Mouse (Mus musculus): ENCODE measurements around the gene Olfr101.

Gene Olfr101

DNA sequence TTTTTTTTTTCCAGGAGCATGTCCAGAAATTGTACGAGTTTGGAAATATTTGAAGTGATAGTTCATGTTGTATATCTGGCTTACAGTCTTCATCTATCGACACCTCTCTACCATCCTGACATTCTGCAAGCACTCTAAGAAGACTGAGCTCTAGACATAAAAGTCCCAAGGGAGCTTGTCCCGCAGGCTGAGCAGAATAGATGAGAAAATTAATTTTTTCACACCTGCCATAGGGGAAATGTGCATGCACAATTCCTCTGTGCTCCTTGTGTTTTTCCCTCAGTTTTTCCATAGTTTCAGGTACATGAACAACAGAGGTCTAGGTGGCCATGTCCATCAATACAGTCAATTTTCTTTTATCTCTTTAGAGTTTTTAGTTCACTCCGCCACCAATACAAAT is at the start of gene Olfr101:
Gene Olfr101, minus strand, starts transcription at position 101 of the 400 bp plus-strand sequence.
- DNase-seq (ENCODE audit: low spot score in 2 of 2): no peak

DNA sequence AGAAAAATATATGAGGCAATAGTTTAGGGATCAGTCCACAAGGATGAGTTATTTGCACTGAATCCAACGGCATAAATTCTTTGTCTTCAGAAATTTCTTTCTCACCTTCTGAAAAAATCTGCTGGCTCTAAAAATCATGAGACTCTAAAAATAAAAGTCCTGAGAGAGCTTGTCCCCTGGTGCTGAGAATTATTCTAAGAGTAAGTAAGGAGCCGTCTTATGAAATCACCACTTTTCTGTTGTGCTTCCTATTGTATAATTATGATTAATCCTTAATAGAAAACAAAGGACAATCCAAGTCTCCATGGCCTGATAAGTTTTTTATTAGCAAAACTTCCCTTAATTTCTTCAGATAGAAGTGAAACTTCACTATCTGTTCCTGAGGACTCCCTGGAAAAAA is 35.5 kb upstream of the Olfr101 start, which contains the start of gene Olfr103:
Gene Olfr103, minus strand, starts transcription at position 101 of the 400 bp plus-strand sequence.
- DNase-seq (ENCODE audit: low spot score in 2 of 2): no peak

DNA sequence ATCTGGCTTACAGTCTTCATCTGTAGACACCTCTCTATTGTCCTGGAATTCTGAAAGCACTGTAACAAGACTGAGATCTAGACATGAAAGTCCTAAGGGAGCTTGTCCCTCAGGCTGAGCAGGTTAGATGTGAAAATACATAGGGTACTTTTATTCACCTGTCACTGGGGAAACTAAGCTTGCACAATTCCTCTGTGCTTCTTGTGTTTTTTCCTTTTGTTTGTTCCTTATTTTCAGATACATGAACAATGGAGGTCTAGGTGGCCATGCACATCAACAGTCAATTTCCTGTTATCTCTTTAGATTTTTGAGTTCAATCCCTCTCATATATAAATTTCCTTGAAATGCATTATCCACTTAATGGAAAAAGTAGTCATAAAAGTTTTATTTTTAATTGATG is 12.8 kb upstream of the Olfr101 start, which contains the start of gene Olfr102:
Gene Olfr102, minus strand, starts transcription at position 101 of the 400 bp plus-strand sequence.
- no peak for DNase-seq (ENCODE audit: low spot score in 2 of 2)

DNA sequence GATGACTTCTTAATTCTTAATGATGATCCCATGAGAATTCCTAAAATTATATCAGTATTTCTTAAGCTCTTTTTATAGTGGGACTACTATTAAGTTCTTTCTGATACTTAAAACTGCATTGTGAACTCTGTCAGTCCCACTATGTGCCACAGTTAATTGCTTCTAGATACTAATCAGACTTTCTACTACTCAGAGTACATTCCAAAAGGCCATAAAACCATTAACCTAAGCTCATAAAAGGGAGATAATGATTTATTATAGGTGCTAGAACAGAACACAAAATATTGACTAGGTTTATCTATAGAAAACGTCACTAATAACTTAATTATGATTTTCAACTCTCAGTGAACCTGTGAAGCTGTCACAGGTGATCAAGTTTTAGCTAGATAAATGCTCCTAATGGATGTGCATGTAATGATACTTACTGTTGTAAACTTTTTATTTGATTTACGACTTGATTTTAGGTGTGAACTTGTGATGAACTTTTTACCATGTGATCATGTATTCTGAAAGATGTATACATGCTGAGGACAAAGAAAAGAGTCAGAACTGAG is 6.1 kb upstream of the Olfr101 start:
- no peak for DNase-seq (ENCODE audit: low spot score in 2 of 2)

DNA sequence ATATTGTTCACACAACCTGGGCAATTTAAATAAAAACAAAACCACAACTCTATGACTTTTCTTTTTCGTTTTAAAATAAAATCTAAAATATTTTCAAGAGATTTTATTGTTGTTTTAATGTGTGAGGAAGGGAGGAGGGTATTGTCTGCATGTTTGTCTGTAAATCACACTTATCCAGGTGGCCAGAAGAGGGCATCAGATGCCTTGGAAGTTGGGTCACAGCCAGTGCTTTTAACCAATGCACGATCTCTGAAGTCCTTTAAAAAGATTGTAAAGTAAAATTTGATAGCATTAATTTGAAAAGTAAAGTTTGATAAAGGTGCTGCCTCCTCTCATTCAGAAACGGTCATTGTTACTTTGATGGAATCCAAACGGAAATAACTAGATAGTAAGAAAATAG is 4.4 kb upstream of the Olfr101 start:
- DNase-seq (ENCODE audit: low spot score in 2 of 2): no peak

DNA sequence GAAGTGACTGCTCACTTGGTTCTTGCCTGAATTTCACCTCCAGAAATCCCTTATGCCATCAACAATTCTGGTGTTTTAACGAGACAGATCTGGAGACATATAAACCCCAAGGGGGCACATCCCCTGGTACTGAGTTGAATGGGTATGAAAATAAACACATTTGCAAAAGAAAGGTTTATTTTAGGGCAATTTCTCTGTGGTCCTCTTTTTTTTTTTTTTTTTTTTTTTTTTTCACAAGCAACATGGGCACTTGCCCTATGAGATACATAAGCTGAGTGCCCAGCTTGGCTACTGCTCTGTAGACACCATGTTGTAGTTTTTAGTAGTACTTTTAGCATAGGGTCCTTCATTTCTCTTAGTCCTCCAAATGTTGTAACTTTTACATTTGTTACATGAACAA is 20.8 kb downstream of the Olfr101 start, which contains the start of gene Olfr99:
Gene Olfr99, minus strand, starts transcription at position 101 of the 400 bp plus-strand sequence.
- no peak for DNase-seq (ENCODE audit: low spot score in 2 of 2)

DNA sequence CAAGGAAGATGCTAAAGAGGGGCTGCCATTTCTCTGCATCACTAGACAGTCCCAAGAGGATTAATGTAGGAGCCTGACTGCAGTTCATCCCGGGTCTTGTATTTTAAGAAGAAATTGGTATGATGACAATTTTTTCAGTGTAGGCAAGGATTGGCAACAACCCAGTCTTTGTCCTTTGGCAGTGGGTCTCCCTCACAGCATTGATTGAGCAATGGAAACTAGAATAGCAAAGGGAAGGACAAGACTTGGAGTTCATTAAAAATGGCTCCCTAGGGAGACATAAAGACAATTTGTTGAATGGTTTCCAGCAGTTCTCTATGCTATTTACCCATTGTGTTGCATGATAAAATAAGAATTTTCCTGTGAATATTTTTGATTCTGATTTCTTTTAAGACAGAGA is 23.8 kb downstream of the Olfr101 start:
- DNase-seq (ENCODE audit: low spot score in 2 of 2): peak in 1 of 2 experiments; percentile 31

DNA sequence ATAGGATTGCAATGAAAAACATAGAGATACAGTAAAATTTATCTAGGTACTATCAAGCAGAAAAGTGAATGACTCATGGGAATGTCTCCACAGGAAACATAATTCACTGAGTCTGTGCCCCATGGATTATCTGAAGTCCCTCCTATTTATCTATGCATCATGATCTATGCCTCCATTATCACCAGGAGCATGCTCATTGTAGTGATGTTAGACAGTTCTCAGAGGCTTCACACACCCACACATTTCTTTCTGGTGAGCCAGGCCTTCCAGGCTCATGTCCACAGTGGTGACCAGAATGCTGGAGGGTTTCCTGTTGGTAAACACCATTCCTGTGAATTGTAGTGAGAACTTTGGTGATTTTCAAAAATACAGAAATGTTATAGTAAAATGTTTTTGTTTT is 27.5 kb downstream of the Olfr101 start:
- no peak for DNase-seq (ENCODE audit: low spot score in 2 of 2)

DNA sequence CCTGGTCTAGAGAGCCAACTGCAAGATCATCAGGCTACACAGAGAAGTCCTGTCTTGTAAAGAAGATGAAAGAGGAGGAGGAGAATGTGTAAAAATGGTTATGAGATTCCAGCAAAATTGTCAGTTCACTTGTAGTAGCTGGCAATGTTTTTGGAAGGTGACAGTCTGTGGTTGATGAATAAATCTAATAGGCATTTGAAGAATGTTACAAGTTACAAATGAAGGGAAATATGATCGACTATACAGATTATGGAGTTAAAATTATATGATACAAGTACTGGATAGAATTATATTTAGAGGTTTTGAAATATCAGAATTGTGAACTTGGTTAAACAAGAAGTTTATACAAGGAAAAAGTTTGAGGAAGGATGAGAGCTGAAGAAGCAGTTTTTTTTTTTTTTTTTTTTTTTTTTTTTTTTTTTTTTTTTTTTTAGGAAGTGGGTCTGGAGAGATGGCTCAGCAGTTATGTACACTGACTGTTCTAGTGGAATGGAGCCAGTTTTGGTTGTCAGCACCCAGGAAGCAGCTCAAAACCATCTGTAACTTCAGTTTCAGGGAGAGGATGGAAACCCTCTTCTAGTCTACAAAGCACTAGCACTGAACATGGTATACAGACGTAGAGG is 28.4 kb downstream of the Olfr101 start:
- no peak for DNase-seq (ENCODE audit: low spot score in 2 of 2)

DNA sequence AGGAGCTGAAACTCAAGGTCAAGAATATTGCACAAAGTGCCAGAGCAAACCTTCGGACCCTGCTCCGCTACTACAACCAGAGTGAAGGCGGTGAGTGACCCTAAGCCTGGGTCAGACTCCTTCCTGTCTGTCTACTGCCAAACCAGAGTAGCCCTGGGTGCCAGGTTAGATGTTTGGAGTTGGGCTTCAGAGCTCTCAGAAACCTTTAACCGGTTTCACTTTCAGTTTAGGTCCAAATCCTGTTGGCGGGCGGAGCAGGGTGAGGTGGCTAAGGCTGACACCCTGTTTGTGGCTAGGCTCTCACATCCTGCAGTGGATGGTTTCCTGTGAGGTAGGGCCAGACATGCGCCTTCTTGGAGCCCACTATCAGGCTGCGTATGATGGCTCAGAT is 33.4 kb downstream of the Olfr101 start:
- peak; percentile 80 for DNase-seq (ENCODE audit: low spot score in 2 of 2)

DNA sequence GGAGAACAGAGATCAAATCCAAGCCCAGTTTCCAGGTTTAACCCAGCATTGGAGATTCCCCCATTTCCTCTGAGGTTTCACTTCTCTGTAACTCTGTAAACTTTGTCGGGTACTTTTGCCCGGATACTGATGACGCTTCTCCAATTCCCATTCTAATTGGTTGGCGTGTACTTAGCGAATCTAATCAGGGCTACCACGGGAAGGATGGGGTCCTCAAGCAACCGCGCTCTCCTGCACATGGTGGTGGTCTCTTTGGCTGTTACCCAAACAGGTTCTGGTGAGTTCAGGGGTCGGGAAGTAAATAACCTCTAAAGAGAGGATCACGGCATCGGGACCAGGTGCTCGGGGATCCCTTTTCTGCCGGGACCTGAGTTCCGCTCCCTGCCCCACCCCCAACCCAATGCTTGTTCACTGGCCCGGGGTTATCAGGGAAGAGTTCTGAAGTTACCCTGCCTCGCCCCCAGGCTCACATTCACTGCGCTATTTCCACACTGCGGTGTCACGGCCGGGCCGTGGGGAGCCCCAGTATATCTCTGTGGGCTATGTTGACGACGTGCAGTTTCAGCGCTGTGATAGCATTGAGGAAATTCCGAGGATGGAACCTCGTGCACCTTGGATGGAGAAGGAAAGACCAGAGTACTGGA is 33.9 kb downstream of the Olfr101 start, which contains the start of gene H2-M3:
Gene H2-M3, plus strand, starts transcription at position 163 of the 644 bp plus-strand sequence.
- peak; percentile 93 to 94 for DNase-seq (ENCODE audit: low spot score in 2 of 2)

DNA sequence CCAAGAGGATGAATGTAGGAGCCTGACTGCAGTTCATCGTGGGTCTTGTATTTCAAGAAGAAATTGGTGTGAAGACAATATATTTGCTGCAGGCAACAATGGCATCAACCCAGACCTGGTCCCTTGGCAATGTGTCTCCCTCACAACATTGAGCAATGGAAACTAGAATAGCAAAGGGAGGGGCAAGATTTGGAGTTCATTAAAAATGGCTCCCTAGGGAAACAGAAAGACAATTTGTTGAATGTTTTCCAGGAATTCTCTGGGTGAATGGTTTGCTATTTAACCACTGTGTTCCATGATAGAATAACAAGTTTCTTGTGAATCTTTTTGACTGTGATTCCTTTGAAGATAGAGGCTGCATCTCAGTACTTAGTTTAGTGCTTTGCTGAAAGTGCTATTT is 40.5 kb downstream of the Olfr101 start, which contains the start of gene Olfr98:
Gene Olfr98, minus strand, starts transcription at position 124 of the 400 bp plus-strand sequence.
- DNase-seq (ENCODE audit: low spot score in 2 of 2): no peak

DNA sequence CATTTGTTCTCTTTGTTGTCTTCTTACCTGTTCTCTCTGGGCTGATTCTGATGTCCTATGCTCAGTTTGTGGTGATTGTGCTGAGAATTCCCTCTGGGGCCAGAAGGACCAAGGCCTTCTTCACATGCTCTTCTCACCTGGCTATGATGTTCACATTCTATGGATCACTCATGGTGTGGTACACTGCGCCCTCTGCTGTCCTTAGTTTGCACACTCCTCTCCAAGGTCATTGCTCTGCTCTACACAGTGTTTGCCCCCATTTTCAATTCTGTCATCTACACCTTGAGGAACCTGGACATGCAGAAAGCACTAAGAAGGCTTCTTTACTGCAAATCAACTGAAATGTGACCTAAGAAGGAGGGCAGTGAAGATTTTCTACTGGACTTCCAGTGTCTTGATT is 53.6 kb downstream of the Olfr101 start:
- DNase-seq (ENCODE audit: low spot score in 2 of 2): no peak

DNA sequence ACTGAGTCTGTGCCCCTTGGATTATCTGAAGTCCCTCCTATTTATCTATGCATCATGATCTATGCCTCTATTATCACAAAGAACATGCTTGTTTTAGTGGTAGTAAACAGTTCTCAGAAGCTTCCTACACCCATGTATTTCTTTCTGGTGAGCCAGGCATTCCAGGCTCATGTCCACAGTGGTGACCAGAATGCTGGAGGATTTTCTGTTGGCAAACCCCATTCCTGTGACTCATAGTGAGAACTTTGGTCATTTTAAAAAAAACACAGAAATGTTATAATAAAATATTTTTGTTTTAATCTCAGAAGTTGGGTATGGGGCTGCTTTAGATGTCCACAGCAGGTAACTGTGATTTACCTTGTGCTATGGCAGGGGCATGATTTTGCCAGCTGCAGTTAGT is 54.7 kb downstream of the Olfr101 start:
- no peak for DNase-seq (ENCODE audit: low spot score in 2 of 2)
